10 mouse cellular contexts compared by ENCODE assay signal in genomic region chr5:33689852-33690645, GRCm38 (mm10). TPM values are rescaled to one million over a fixed set of nuclear protein-coding genes. Genes with fewer than 3 reads are reported as not detected.
DNase-seq lines count a peak whose midpoint lies in the region; ATAC-seq and TF ChIP-seq lines count a peak whose summit lies in the region.
"Had no signal": no experiment of that assay in that cellular context is flagged by ENCODE, and none has a peak within 500 bp of the region (broad histone marks: within the 10 kb centered on the region; RNA-seq: fewer than 3 reads in every experiment).

No protein-coding gene starts in this region.

- peaks cover 51% of the 10 kb centered on the region for H3K4me1 ChIP-seq in forebrain, embryonic 11.5 days (replicated peaks; ENCODE audit: control insufficient read depth, insufficient read depth, low read length)
- peaks cover 61% of the 10 kb centered on the region for H3K4me1 ChIP-seq in heart, embryonic 10.5 days
- H3K4me1 ChIP-seq in kidney, embryonic 14.5 days (ENCODE audit: control insufficient read depth, insufficient read depth, low read length) = peaks cover 40% of the 10 kb centered on the region
- H3K4me1 ChIP-seq in midbrain, embryonic 10.5 days = peaks cover 65% of the 10 kb centered on the region
- no peaks in the 10 kb centered on the region for H3K4me1 ChIP-seq in thymus, adult 2 months (replicated peaks; ENCODE audit: control insufficient read depth, insufficient read depth, low read length)
- peaks cover 27% of the 10 kb centered on the region for H3K4me1 ChIP-seq in liver, embryonic 11.5 days (replicated peaks; ENCODE audit: control insufficient read depth, insufficient read depth, low read length)

- ATAC-seq in forebrain, embryonic 11.5 days (replicated peaks; ENCODE audit: low FRiP score) = no peak
- ATAC-seq in kidney, embryonic 14.5 days (ENCODE audit: low FRiP score, low TSS enrichment) = peak; percentile 8; the same call in 1 of the 2 replicates
- ATAC-seq in megakaryocyte, adult 5-6 weeks (ENCODE audit: poor library complexity, severe bottlenecking) = no peak
- ATAC-seq in liver, embryonic 11.5 days (replicated peaks; ENCODE audit: low FRiP score) = no peak

- no peaks in the 10 kb centered on the region for H3K36me3 ChIP-seq in forebrain, embryonic 11.5 days (ENCODE audit: control insufficient read depth, insufficient read depth, low read length)
- H3K36me3 ChIP-seq in heart, embryonic 10.5 days = no peaks in the 10 kb centered on the region
- H3K36me3 ChIP-seq in kidney, embryonic 14.5 days (ENCODE audit: control insufficient read depth, insufficient read depth, low read length) = no peaks in the 10 kb centered on the region
- no peaks in the 10 kb centered on the region for H3K36me3 ChIP-seq in midbrain, embryonic 10.5 days
- no peaks in the 10 kb centered on the region for H3K36me3 ChIP-seq in thymus, adult 2 months (ENCODE audit: control insufficient read depth, insufficient read depth, low read length)
- no peaks in the 10 kb centered on the region for H3K36me3 ChIP-seq in liver, embryonic 11.5 days (ENCODE audit: control insufficient read depth, insufficient read depth, low read length)
- H3K36me3 ChIP-seq: liver, embryonic 13.5 days had no signal

- no peak for TF ChIP-seq POLR2A in thymus, adult 2 months (IDR thresholded peaks at IDR 0.05; ENCODE audit: control insufficient read depth, extremely low read depth, insufficient read depth, low read length, poor library complexity)

- peak overlapping the region; percentile 85 for H3K27ac ChIP-seq in forebrain, embryonic 11.5 days (ENCODE audit: low read depth, low read length)
- peak overlapping the region; percentile 75 for H3K27ac ChIP-seq in heart, embryonic 10.5 days
- H3K27ac ChIP-seq in kidney, embryonic 14.5 days (ENCODE audit: low read depth, low read length) = no peak overlapping the region
- H3K27ac ChIP-seq in midbrain, embryonic 10.5 days (replicated peaks) = peak overlapping the region; percentile 88
- no peak overlapping the region for H3K27ac ChIP-seq in thymus, adult 2 months (ENCODE audit: control insufficient read depth, insufficient read depth, low read length)
- no peak overlapping the region for H3K27ac ChIP-seq in liver, embryonic 11.5 days (ENCODE audit: low read depth, low read length)
- H3K27ac ChIP-seq: liver, embryonic 13.5 days had no signal

- peaks cover 28% of the 10 kb centered on the region for H3K27me3 ChIP-seq in forebrain, embryonic 11.5 days (ENCODE audit: control insufficient read depth, insufficient read depth, low read length)
- H3K27me3 ChIP-seq in heart, embryonic 10.5 days (ENCODE audit: insufficient read depth, poor library complexity, severe bottlenecking) = peaks cover 57% of the 10 kb centered on the region
- no peaks in the 10 kb centered on the region; the same call in 1 of the 2 replicates for H3K27me3 ChIP-seq in kidney, embryonic 14.5 days (ENCODE audit: control insufficient read depth, insufficient read depth, low read length)
- peaks cover 100% of the 10 kb centered on the region for H3K27me3 ChIP-seq in midbrain, embryonic 10.5 days (ENCODE audit: low read depth, poor library complexity, severe bottlenecking)
- peaks cover 10% of the 10 kb centered on the region; the same call in 1 of the 2 replicates for H3K27me3 ChIP-seq in thymus, adult 2 months (ENCODE audit: control insufficient read depth, insufficient read depth, low read length)
- H3K27me3 ChIP-seq in liver, embryonic 11.5 days (replicated peaks; ENCODE audit: control insufficient read depth, insufficient read depth, low read length) = peaks cover 15% of the 10 kb centered on the region

- 71% methylated on average over 11 of the region's 11 CpGs for WGBS in forebrain, embryonic 11.5 days
- WGBS in heart, embryonic 10.5 days = 81% methylated on average over 11 of the region's 11 CpGs
- whole genome bisulfite sequencing in kidney, embryonic 14.5 days = 77% methylated on average over 11 of the region's 11 CpGs
- whole genome bisulfite sequencing in midbrain, embryonic 10.5 days = 81% methylated on average over 11 of the region's 11 CpGs
- WGBS in thymus, adult 2 months = 89% methylated on average over 11 of the region's 11 CpGs
- 82% methylated on average over 11 of the region's 11 CpGs for WGBS in liver, embryonic 11.5 days

- peak overlapping the region; percentile 42 for H3K4me2 ChIP-seq in forebrain, embryonic 11.5 days (ENCODE audit: low read depth, low read length, severe bottlenecking)
- no peak overlapping the region for H3K4me2 ChIP-seq in kidney, embryonic 14.5 days (replicated peaks; ENCODE audit: low read depth, low read length)
- H3K4me2 ChIP-seq in liver, embryonic 11.5 days = no peak overlapping the region
- H3K4me2 ChIP-seq: liver, embryonic 13.5 days had no signal

- H3K9me3 ChIP-seq in forebrain, embryonic 11.5 days (ENCODE audit: control insufficient read depth, low read length) = no peaks in the 10 kb centered on the region
- H3K9me3 ChIP-seq in heart, embryonic 10.5 days = no peaks in the 10 kb centered on the region
- H3K9me3 ChIP-seq in kidney, embryonic 14.5 days (ENCODE audit: control insufficient read depth, low read length) = no peaks in the 10 kb centered on the region
- H3K9me3 ChIP-seq in midbrain, embryonic 10.5 days (replicated peaks) = no peaks in the 10 kb centered on the region
- no peaks in the 10 kb centered on the region for H3K9me3 ChIP-seq in liver, embryonic 11.5 days (ENCODE audit: control insufficient read depth, low read length)
- H3K9me3 ChIP-seq: liver, embryonic 13.5 days had no signal

- TF ChIP-seq CTCF in thymus, adult 2 months (IDR thresholded peaks at IDR 0.05; ENCODE audit: borderline replicate concordance, control insufficient read depth, extremely low read depth, insufficient read depth, low read length, poor library complexity) = no peak

- H3K4me3 ChIP-seq in forebrain, embryonic 11.5 days (ENCODE audit: low read depth, low read length) = no peak overlapping the region
- no peak overlapping the region for H3K4me3 ChIP-seq in heart, embryonic 10.5 days
- no peak overlapping the region for H3K4me3 ChIP-seq in kidney, embryonic 14.5 days (ENCODE audit: low read length)
- peak overlapping the region; percentile 42 for H3K4me3 ChIP-seq in midbrain, embryonic 10.5 days
- H3K4me3 ChIP-seq in thymus, adult 2 months (ENCODE audit: control insufficient read depth, insufficient read depth, low read length) = no peak overlapping the region
- no peak overlapping the region for H3K4me3 ChIP-seq in liver, embryonic 11.5 days (ENCODE audit: low read depth, low read length)
- H3K4me3 ChIP-seq: erythroblast, embryonic 14.5 days; liver, embryonic 13.5 days had no signal

- peak overlapping the region; percentile 50 for H3K9ac ChIP-seq in forebrain, embryonic 11.5 days (ENCODE audit: low read length)
- 0 out of 2 replicates have a peak overlapping the region, but pooled peaks have one; percentile 12 for H3K9ac ChIP-seq in kidney, embryonic 14.5 days (ENCODE audit: low read depth, low read length)
- no peak overlapping the region; the same call in 1 of the 2 replicates for H3K9ac ChIP-seq in liver, embryonic 11.5 days (ENCODE audit: low read depth, low read length)
- H3K9ac ChIP-seq: liver, embryonic 13.5 days had no signal

- DNase-seq in forebrain, embryonic 11.5 days (ENCODE audit: low spot score) = peak; percentile 61
- DNase-seq in heart, embryonic 10.5 days (ENCODE audit: low spot score) = no peak
- DNase-seq in midbrain, embryonic 10.5 days (ENCODE audit: low spot score) = no peak
- no peak for DNase-seq in thymus, postnatal 14 days
- DNase-seq in thymus, adult 2 months = no peak
- no peak for DNase-seq in liver, embryonic 11.5 days (ENCODE audit: low spot score)
- DNase-seq: liver, embryonic 13.5 days had no signal

RNA-seq across cellular contexts. Expression of gene Fgfr3, which starts 31.4 kb away (rescaled TPM):
- 100 and 105 TPM in 2 replicates for polyA plus RNA-seq in forebrain, embryonic 11.5 days (2014; fragmentation: Nextera tagmentation; extraction: Ambion mirVana)
- 5.8 and 8.6 TPM in 2 replicates for polyA plus RNA-seq in heart, embryonic 10.5 days (2016; fragmentation: Nextera tagmentation; extraction: Ambion mirVana)
- 9.6 and 13.8 TPM in 2 replicates for polyA plus RNA-seq in kidney, embryonic 14.5 days (2014; fragmentation: Nextera tagmentation; extraction: Ambion mirVana)
- 68.3 and 72.7 TPM in 2 replicates for polyA plus RNA-seq in midbrain, embryonic 10.5 days (2016; fragmentation: Nextera tagmentation; extraction: Ambion mirVana)
- 0.30 TPM in 1 of 2 replicates, not detected in the other for total RNA-seq in megakaryocyte, adult 5-6 weeks (2015)
- total RNA-seq in megakaryocyte, adult 5-6 weeks (2017) = not detected in 2 replicates
- 4.8 and 6.3 TPM in 2 replicates for polyA plus RNA-seq in thymus, adult 2 months (2012; rRNA removed)
- polyA plus RNA-seq in liver, embryonic 11.5 days (2014; fragmentation: Nextera tagmentation; extraction: Ambion mirVana) = 7.8 and 8.5 TPM in 2 replicates
- polyA plus RNA-seq: erythroblast, embryonic 14.5 days had no signal

RNA-seq across cellular contexts. Expression of gene Tmem129, which starts 31.8 kb away (rescaled TPM):
- 39.3 and 41.8 TPM in 2 replicates for polyA plus RNA-seq in forebrain, embryonic 11.5 days (2014; fragmentation: Nextera tagmentation; extraction: Ambion mirVana)
- polyA plus RNA-seq in heart, embryonic 10.5 days (2016; fragmentation: Nextera tagmentation; extraction: Ambion mirVana) = 37.7 and 42.5 TPM in 2 replicates
- polyA plus RNA-seq in kidney, embryonic 14.5 days (2014; fragmentation: Nextera tagmentation; extraction: Ambion mirVana) = 32.3 and 37.7 TPM in 2 replicates
- 38.2 and 46.0 TPM in 2 replicates for polyA plus RNA-seq in midbrain, embryonic 10.5 days (2016; fragmentation: Nextera tagmentation; extraction: Ambion mirVana)
- total RNA-seq in megakaryocyte, adult 5-6 weeks (2015) = 14.4 and 16.5 TPM in 2 replicates
- 14.4 and 15.0 TPM in 2 replicates for total RNA-seq in megakaryocyte, adult 5-6 weeks (2017)
- 71.6 and 78.0 TPM in 2 replicates for polyA plus RNA-seq in thymus, adult 2 months (2012; rRNA removed)
- polyA plus RNA-seq in liver, embryonic 11.5 days (2014; fragmentation: Nextera tagmentation; extraction: Ambion mirVana) = 35.7 and 38.0 TPM in 2 replicates

RNA-seq across cellular contexts. Expression of gene Tacc3, which starts 32.1 kb away (rescaled TPM):
- 331 and 332 TPM in 2 replicates for polyA plus RNA-seq in forebrain, embryonic 11.5 days (2014; fragmentation: Nextera tagmentation; extraction: Ambion mirVana)
- 185 and 235 TPM in 2 replicates for polyA plus RNA-seq in heart, embryonic 10.5 days (2016; fragmentation: Nextera tagmentation; extraction: Ambion mirVana)
- 175 and 205 TPM in 2 replicates for polyA plus RNA-seq in kidney, embryonic 14.5 days (2014; fragmentation: Nextera tagmentation; extraction: Ambion mirVana)
- polyA plus RNA-seq in midbrain, embryonic 10.5 days (2016; fragmentation: Nextera tagmentation; extraction: Ambion mirVana) = 317 and 336 TPM in 2 replicates
- total RNA-seq in megakaryocyte, adult 5-6 weeks (2015) = 162 and 163 TPM in 2 replicates
- total RNA-seq in megakaryocyte, adult 5-6 weeks (2017) = 165 and 193 TPM in 2 replicates
- polyA plus RNA-seq in thymus, adult 2 months (2012; rRNA removed) = 57.3 and 72.7 TPM in 2 replicates
- polyA plus RNA-seq in liver, embryonic 11.5 days (2014; fragmentation: Nextera tagmentation; extraction: Ambion mirVana) = 229 and 255 TPM in 2 replicates

RNA-seq across cellular contexts. Expression of gene Slbp, which starts 37.7 kb away (rescaled TPM):
- polyA plus RNA-seq in forebrain, embryonic 11.5 days (2014; fragmentation: Nextera tagmentation; extraction: Ambion mirVana) = 295 and 321 TPM in 2 replicates
- 173 and 225 TPM in 2 replicates for polyA plus RNA-seq in heart, embryonic 10.5 days (2016; fragmentation: Nextera tagmentation; extraction: Ambion mirVana)
- polyA plus RNA-seq in kidney, embryonic 14.5 days (2014; fragmentation: Nextera tagmentation; extraction: Ambion mirVana) = 261 TPM in 2 replicates
- polyA plus RNA-seq in midbrain, embryonic 10.5 days (2016; fragmentation: Nextera tagmentation; extraction: Ambion mirVana) = 309 and 347 TPM in 2 replicates
- 215 and 221 TPM in 2 replicates for total RNA-seq in megakaryocyte, adult 5-6 weeks (2015)
- 234 and 254 TPM in 2 replicates for total RNA-seq in megakaryocyte, adult 5-6 weeks (2017)
- 87.4 and 132 TPM in 2 replicates for polyA plus RNA-seq in thymus, adult 2 months (2012; rRNA removed)
- 369 and 394 TPM in 2 replicates for polyA plus RNA-seq in liver, embryonic 11.5 days (2014; fragmentation: Nextera tagmentation; extraction: Ambion mirVana)

Comparison
In these comparisons a context has a peak if more than half of its experiments do, and no peak if none do; other contexts are left out.
1. H3K27ac ChIP-seq: peak in forebrain, embryonic 11.5 days (single experiment), heart, embryonic 10.5 days (single experiment) and midbrain, embryonic 10.5 days (single experiment); none in kidney, embryonic 14.5 days (single experiment), thymus, adult 2 months (single experiment) and liver, embryonic 11.5 days (single experiment).